Mouse (Mus musculus) adrenal gland, adult 2 months (tissue): ENCODE results near the gene Il1f9. TPM values are rescaled to one million over a fixed set of nuclear protein-coding genes. Genes with fewer than 3 reads are reported as not detected.
A peak's percentile ranks its signal among the peaks of the same experiment; 100 is the strongest.
"Not testable (repeated sequence)": the region's sequence is repeated elsewhere in the genome, so short reads cannot be mapped to it uniquely, and the experiment has no call there.

Experiments used
- DNase-seq: peaks from one replicate; pipeline ENCODE4 v3.0.0; 2021
- long read RNA-seq: library from polyadenylated mRNA; stranded (forward); transcript quantifications from one replicate; pipeline ENCODE4 v2.0.0, GENCODE M21; 2021
- polyA plus RNA-seq: library from polyadenylated mRNA; depleted of rRNA; stranded (reverse); fragments of >200 nt; gene quantifications from 2 replicates; pipeline ENCODE4 v1.2.3, GENCODE M21; 2012; rRNA removed
- total RNA-seq, 2 experiments: library from RNA; stranded (reverse); gene quantifications; 2 replicates each; pipeline ENCODE4 v1.2.3; 2021

Il1f9 gene
- not detected for total RNA-seq
- not detected in 2 replicates for polyA plus RNA-seq
- long read RNA-seq = 0 reads

- DNase-seq = no peak
Observed at GRCm38 (mm10) chr2:24186176-24186575, at the start of gene Il1f9. Gene Il1f9 (plus strand): TSS chr2:24186476.

GRCm38 (mm10) chr2:24152861-24153260, 33.4 kb upstream of the Il1f9 start, which contains the start of gene Il1f8:
Gene Il1f8 (plus strand): TSS chr2:24153161.
- no peak for DNase-seq

DNA sequence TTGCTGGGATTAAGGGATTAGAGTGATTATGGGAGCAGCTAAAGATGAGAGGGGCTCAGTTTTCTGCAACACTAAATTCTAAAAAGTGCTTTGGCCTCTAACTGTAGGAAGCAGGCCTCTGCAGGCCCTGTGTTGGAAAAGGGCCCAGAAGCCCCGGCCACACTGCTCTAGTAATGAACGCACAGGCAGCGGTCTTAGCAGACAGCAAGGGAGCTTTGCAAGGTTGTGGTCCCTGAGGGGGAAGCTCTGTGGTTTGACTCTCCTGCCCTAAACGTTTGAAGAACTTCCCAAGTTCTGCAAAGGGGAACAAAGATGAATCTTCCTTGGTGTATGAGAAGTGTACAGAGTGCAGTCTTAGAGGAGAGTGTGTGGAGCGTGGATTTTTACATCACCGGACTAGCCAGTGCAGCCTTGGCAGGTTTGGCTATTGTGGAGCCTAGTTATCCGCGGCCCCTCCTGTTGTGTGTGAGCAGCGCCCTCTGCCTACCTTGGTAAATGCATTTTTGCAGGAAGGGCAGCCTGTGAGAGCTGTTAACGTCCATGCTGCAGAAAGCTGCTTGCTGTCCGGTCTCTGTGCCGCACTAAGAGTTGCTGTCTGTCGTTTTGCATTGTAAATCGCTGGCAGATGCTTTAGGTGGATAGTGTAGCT, 4.5 kb upstream of the Il1f9 start:
- DNase-seq = peak; percentile 21

GRCm38 (mm10) chr2:24182423-24183147, 3.7 kb upstream of the Il1f9 start:
- DNase-seq = not testable (repeated sequence)

DNA sequence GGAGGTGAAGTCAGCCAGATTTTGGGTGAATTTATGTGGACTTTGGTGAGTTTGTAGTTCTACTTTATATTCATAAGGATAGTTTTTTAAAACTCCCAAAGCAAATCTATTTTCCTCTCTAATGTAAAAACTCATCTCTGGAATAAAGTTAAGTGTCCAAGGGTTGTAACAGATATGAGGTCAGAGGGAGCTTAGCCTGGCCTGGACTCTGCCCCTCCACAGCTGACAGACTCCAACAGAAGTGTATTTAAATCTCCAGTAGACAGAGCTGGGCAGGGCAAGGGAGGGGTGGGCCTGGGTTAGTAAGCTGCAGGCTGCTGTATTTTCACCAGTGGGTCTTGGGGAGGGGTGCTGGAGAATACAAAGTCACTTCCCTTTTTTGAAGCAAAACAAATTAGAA, 2.2 kb upstream of the Il1f9 start:
- not testable (repeated sequence) for DNase-seq

GRCm38 (mm10) chr2:24187585-24187984, 1.3 kb downstream of the Il1f9 start:
- no peak for DNase-seq

DNA sequence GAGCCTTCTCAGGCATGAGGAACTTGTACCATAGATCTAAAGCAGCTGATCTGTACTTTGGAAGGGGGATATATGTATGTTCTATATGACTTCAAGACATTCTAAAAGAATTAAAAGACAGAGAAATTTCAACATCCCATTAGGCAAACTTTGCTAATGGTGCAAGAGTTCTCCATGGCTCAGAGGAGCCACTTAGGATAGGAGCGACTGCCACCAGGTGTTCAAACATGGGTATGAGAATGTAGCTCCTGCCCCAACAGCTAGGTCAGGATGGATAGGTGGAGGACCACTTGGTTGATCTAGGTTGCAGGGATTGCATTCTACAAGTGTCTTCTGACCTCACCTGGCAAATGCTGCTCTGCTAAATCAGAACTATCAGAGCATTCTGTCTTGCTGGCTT, 1.9 kb downstream of the Il1f9 start:
- no peak for DNase-seq

- DNase-seq = no peak
Observed at GRCm38 (mm10) chr2:24215118-24215517, 28.8 kb downstream of the Il1f9 start, which contains the start of gene Il1f6. Gene Il1f6 (plus strand): TSS chr2:24215418.

- no peak for DNase-seq
Observed at GRCm38 (mm10) chr2:24227191-24227590, 40.9 kb downstream of the Il1f9 start.

Other genes starting within 250 kb of the Il1f9 start
- gene Hnmt, start 137.1 kb upstream of the Il1f9 start, total RNA-seq = 10 to 100 TPM; 12.7 to 15.7 TPM
- gene Hnmt, start 137.1 kb upstream of the Il1f9 start, polyA plus RNA-seq = 0.34 and 0.37 TPM in 2 replicates
- not detected for gene Tbpl2, start 89.9 kb upstream of the Il1f9 start, total RNA-seq
- gene Tbpl2, start 89.9 kb upstream of the Il1f9 start, polyA plus RNA-seq = not detected in 2 replicates
- not detected for gene Il1f8, start 33.3 kb upstream of the Il1f9 start, total RNA-seq
- gene Il1f8, start 33.3 kb upstream of the Il1f9 start, polyA plus RNA-seq = not detected in 2 replicates
- not detected for gene Il1f6, start 28.9 kb downstream of the Il1f9 start, total RNA-seq
- not detected in 2 replicates for gene Il1f6, start 28.9 kb downstream of the Il1f9 start, polyA plus RNA-seq
- gene Il1f5, start 90.5 kb downstream of the Il1f9 start, total RNA-seq = not detected
- gene Il1f5, start 90.5 kb downstream of the Il1f9 start, polyA plus RNA-seq = not detected in 2 replicates
- not detected for gene Il1f10, start 104.7 kb downstream of the Il1f9 start, total RNA-seq
- gene Il1f10, start 104.7 kb downstream of the Il1f9 start, polyA plus RNA-seq = not detected in 2 replicates
- under 1 TPM; 0.52 to 0.73 TPM for gene Il1rn, start 150.4 kb downstream of the Il1f9 start, total RNA-seq
- gene Il1rn, start 150.4 kb downstream of the Il1f9 start, polyA plus RNA-seq = 0.06 and 0.07 TPM in 2 replicates
- 1 to 10 TPM; 2.3 to 2.6 TPM for gene Psd4, start 181.1 kb downstream of the Il1f9 start, total RNA-seq
- gene Psd4, start 181.1 kb downstream of the Il1f9 start, polyA plus RNA-seq = 0.67 and 0.84 TPM in 2 replicates